Mouse (Mus musculus) left cerebral cortex, postnatal 36 days (tissue): ENCODE measurements around the gene Armcx4. TPM values are rescaled to one million over a fixed set of nuclear protein-coding genes. Genes with fewer than 3 reads are reported as not detected.

ENCODE experiments used
- DNase-seq, 2 experiments: peaks; one replicate each; pipeline ENCODE4 v3.0.0; 2021 to 2022; ENCODE audit warnings: low spot score in 2 of 2, mixed read lengths in 1 of 2
- intact Hi-C: fragments of 180-260 bp; cut with DNase I; formaldehyde crosslinking; loops from one replicate; pipeline ENCODE4 v1.15.1; 2025
- total RNA-seq, 2 experiments: library from RNA; stranded (reverse); gene quantifications; 2 replicates each; pipeline ENCODE4 v1.2.3; 2021

Armcx4 gene
- total RNA-seq, 2 experiments from 2014 or later: 36.3 to 36.4 TPM

GRCm38 (mm10) chrX:134739160-134739559 lies 52.8 kb downstream of the Armcx4 start:
- intact Hi-C loops: no loop called here
- no peak for DNase-seq

- intact Hi-C loops: no loop called here
- no peak for DNase-seq
Measured at GRCm38 (mm10) chrX:134741862-134742261, 55.5 kb downstream of the Armcx4 start.

Other genes with a start within 250 kb of the Armcx4 start
- gene Taf7l, start 210.0 kb upstream of the Armcx4 start, total RNA-seq: under 1 TPM in 1 of 2 experiments, not detected in 1; 0.45 TPM
- gene Timm8a1, start 144.7 kb upstream of the Armcx4 start, total RNA-seq: 10 to 100 TPM; 16.6 to 18.4 TPM
- gene Btk, start 102.9 kb upstream of the Armcx4 start, total RNA-seq: 1 to 10 TPM; 1.1 TPM
- 100 to 1,000 TPM; 102 to 120 TPM for gene Rpl36a, start 100.9 kb upstream of the Armcx4 start, total RNA-seq
- gene Gla, start 85.4 kb upstream of the Armcx4 start, total RNA-seq: 10 to 100 TPM; 11.0 TPM
- 100 to 1,000 TPM; 154 to 156 TPM for gene Hnrnph2, start 85.3 kb upstream of the Armcx4 start, total RNA-seq
- gene Armcx1, start 31.4 kb downstream of the Armcx4 start, total RNA-seq: 10 to 100 TPM; 60.3 to 74.8 TPM
- gene Armcx6, start 64.9 kb downstream of the Armcx4 start, total RNA-seq: 1 to 10 TPM; 4.3 to 5.4 TPM
- gene Armcx3, start 70.1 kb downstream of the Armcx4 start, total RNA-seq: 10 to 100 TPM; 69.0 to 80.1 TPM
- 10 to 100 TPM; 79.1 to 79.8 TPM for gene Armcx2, start 122.7 kb downstream of the Armcx4 start, total RNA-seq